Mouse (Mus musculus): ENCODE data around the gene Cep19. TPM values are rescaled to one million over a fixed set of nuclear protein-coding genes. Genes with fewer than 3 reads are reported as not detected.

Gene Cep19
- polyA plus RNA-seq, 1 experiment from 2014 or later, result 39.5 TPM

- TF ChIP-seq CTCF (IDR thresholded peaks at IDR 0.05), result no peak
- ChIA-PET CTCF (interaction anchor here (0.9 kb wide), 1 partner anchor 11 kb away, joined by 4 read pairs; no protein-coding TSS in a partner anchor), POLR2A (no interaction called here)
- no peak for DNase-seq (ENCODE audit: low read depth, low spot score)
- peaks cover 20% of the 10 kb centered on the region for H3K27me3 ChIP-seq
- no peak for ATAC-seq
- in situ Hi-C loops (cut with MboI; ENCODE audit: low pct_unique_long_range_greater_than_20kb), result no loop called here
Measured at GRCm38 (mm10) chr16:32144592-32144991, 45.0 kb downstream of the Cep19 start.

- peaks cover 9% of the 10 kb centered on the region for H3K27me3 ChIP-seq
- ChIA-PET POLR2A (no interaction called here), CTCF (interaction anchor here (1.4 kb wide), 1 partner anchor 14 kb away, joined by 3 read pairs; no protein-coding TSS in a partner anchor)
- TF ChIP-seq CTCF (IDR thresholded peaks at IDR 0.05), result no peak
- ATAC-seq (no peak), DNase-seq (ENCODE audit: low read depth, low spot score) (no peak)
- in situ Hi-C loops (cut with MboI; ENCODE audit: low pct_unique_long_range_greater_than_20kb), result no loop called here
Measured at GRCm38 (mm10) chr16:32147589-32148207, 48.1 kb downstream of the Cep19 start.

- DNase-seq (ENCODE audit: low read depth, low spot score), result no peak
- in situ Hi-C loops (cut with MboI; ENCODE audit: low pct_unique_long_range_greater_than_20kb), result no loop called here
- POLR2A ChIA-PET, result no interaction called here
- CTCF ChIA-PET, result no interaction called here
- no peak for TF ChIP-seq CTCF (IDR thresholded peaks at IDR 0.05)
- peaks cover 13% of the 10 kb centered on the region for H3K27me3 ChIP-seq
- no peak for ATAC-seq
Measured at GRCm38 (mm10) chr16:32153976-32154375, 54.4 kb downstream of the Cep19 start.

- POLR2A ChIA-PET, result no interaction called here
- no peak for TF ChIP-seq CTCF (IDR thresholded peaks at IDR 0.05)
Measured at GRCm38 (mm10) chr16:32154437-32154836, 54.8 kb downstream of the Cep19 start.

DNA sequence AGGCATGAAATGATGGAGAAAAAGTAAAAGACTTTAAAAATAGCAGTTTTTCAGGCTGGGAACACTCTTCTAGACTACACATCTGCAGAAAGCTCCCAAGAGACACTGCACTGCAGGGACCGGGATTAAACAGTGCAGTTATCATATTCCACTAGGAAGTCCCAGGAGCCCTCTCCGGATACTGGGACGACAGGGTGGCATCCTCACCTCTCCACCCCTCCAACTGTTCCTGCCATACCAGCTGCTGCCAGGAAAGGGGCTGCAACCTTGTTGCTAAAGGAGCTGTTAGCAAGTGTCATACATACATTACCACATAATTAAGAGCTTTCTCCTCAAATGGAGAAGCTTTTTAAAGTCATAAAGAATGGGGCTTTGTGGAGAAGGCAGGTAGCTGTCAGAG, 57.1 kb downstream of the Cep19 start:
- ChIA-PET POLR2A (no interaction called here), CTCF (no interaction called here)
- in situ Hi-C loops (cut with MboI; ENCODE audit: low pct_unique_long_range_greater_than_20kb), result no loop called here
- TF ChIP-seq CTCF (IDR thresholded peaks at IDR 0.05), result no peak
- ATAC-seq (no peak), DNase-seq (ENCODE audit: low read depth, low spot score) (no peak)
- peaks cover 21% of the 10 kb centered on the region for H3K27me3 ChIP-seq

More at GRCm38 (mm10) chr16:32154437-32154836, 54.8 kb downstream of the Cep19 start:
- DNase-seq (ENCODE audit: low read depth, low spot score), result no peak
- peaks cover 13% of the 10 kb centered on the region for H3K27me3 ChIP-seq
- CTCF ChIA-PET, result no interaction called here
- no peak for ATAC-seq
- in situ Hi-C loops (cut with MboI; ENCODE audit: low pct_unique_long_range_greater_than_20kb), result no loop called here

GRCm38 (mm10) chr16:32157369-32157768, 57.8 kb downstream of the Cep19 start:
- DNase-seq (ENCODE audit: low read depth, low spot score), result no peak
- ATAC-seq, result no peak
- peaks cover 21% of the 10 kb centered on the region for H3K27me3 ChIP-seq
- ChIA-PET CTCF (no interaction called here), POLR2A (interaction anchor here (1.0 kb wide), 1 partner anchor 31 kb away, joined by 4 read pairs; no protein-coding TSS in a partner anchor)
- TF ChIP-seq CTCF (IDR thresholded peaks at IDR 0.05), result no peak
- in situ Hi-C loops (cut with MboI; ENCODE audit: low pct_unique_long_range_greater_than_20kb), result no loop called here

Other genes with a start within 250 kb of the Cep19 start
- 0.31 TPM for gene Meltf, start 221.0 kb upstream of the Cep19 start, polyA plus RNA-seq (2021)
- 0.35 TPM for gene Pigz, start 165.9 kb upstream of the Cep19 start, polyA plus RNA-seq (2021)
- 39.1 TPM for gene 0610012G03Rik, start 151.3 kb upstream of the Cep19 start, polyA plus RNA-seq (2021)
- 114 TPM for gene Ncbp2, start 151.3 kb upstream of the Cep19 start, polyA plus RNA-seq (2021)
- gene Senp5, start 96.5 kb upstream of the Cep19 start, polyA plus RNA-seq (2021), result 41.3 TPM
- 55.7 TPM for gene Pak2, start 20.5 kb upstream of the Cep19 start, polyA plus RNA-seq (2021)
- gene Pigx, start 60 bp upstream of the Cep19 start, polyA plus RNA-seq (2021), result 61.5 TPM
- not detected for gene Nrros, start 65.8 kb downstream of the Cep19 start, polyA plus RNA-seq (2021)
- gene Bex6, start 80.0 kb downstream of the Cep19 start, polyA plus RNA-seq (2021), result not detected
- 11.0 TPM for gene Fbxo45, start 147.4 kb downstream of the Cep19 start, polyA plus RNA-seq (2021)
- 15.6 TPM for gene Wdr53, start 147.4 kb downstream of the Cep19 start, polyA plus RNA-seq (2021)
- 0.04 TPM for gene Smco1, start 171.7 kb downstream of the Cep19 start, polyA plus RNA-seq (2021)
- 13.8 TPM for gene Rnf168, start 177.7 kb downstream of the Cep19 start, polyA plus RNA-seq (2021)
- gene Ubxn7, start 232.5 kb downstream of the Cep19 start, polyA plus RNA-seq (2021), result 18.7 TPM